Comparison of ENCODE assay signal across 8 mouse cellular contexts in genomic region chr6:87993790-87994571, GRCm38 (mm10). TPM values are rescaled to one million over a fixed set of nuclear protein-coding genes. Genes with fewer than 3 reads are reported as not detected.
A peak's percentile ranks its signal among the peaks of the same experiment; 100 is the strongest.
DNase-seq lines count a peak whose midpoint lies in the region; ATAC-seq and TF ChIP-seq lines count a peak whose summit lies in the region.

No protein-coding gene starts in this region.

- no peaks in the 10 kb centered on the region for H3K27me3 ChIP-seq in kidney, embryonic 14.5 days (ENCODE audit: control insufficient read depth, insufficient read depth, low read length)
- H3K27me3 ChIP-seq in midbrain, embryonic 12.5 days, result no peaks in the 10 kb centered on the region
- H3K27me3 ChIP-seq in testis, adult 2 months (ENCODE audit: control insufficient read depth, insufficient read depth, low read length), result no peaks in the 10 kb centered on the region

- H3K36me3 ChIP-seq in kidney, embryonic 14.5 days (ENCODE audit: control insufficient read depth, insufficient read depth, low read length), result peaks cover 8% of the 10 kb centered on the region; the same call in 1 of the 2 replicates
- H3K36me3 ChIP-seq in midbrain, embryonic 12.5 days, result peaks cover 4% of the 10 kb centered on the region; the same call in 1 of the 2 replicates
- peaks cover 3% of the 10 kb centered on the region; the same call in 1 of the 2 replicates for H3K36me3 ChIP-seq in testis, adult 2 months (ENCODE audit: control insufficient read depth, insufficient read depth, low read length)

- peak overlapping the region; percentile 43 for H3K4me2 ChIP-seq in kidney, embryonic 14.5 days (replicated peaks; ENCODE audit: low read depth, low read length)
- peak overlapping the region; percentile 56 for H3K4me2 ChIP-seq in midbrain, embryonic 12.5 days (replicated peaks)

- TF ChIP-seq POLR2A in testis, adult 2 months (IDR thresholded peaks at IDR 0.05; ENCODE audit: control insufficient read depth, low read depth, low read length), result peak; percentile 94

- DNase-seq in kidney, adult 9 months, result no peak
- peak; percentile 56 for DNase-seq in c-Kit-positive CD71-positive TER-119-negative erythroid progenitor cells, embryonic 14.5 days (ENCODE audit: low read depth)
- peak; percentile 42 to 67 for DNase-seq in frontal cortex, adult 2 months (ENCODE audit: extremely low spot score in 1 of 2, low spot score in 1 of 2)
- DNase-seq in left cerebral cortex, adult 2 months (ENCODE audit: extremely low spot score in 1 of 2, low spot score in 2 of 2), result peak; percentile 50 to 58
- no peak for DNase-seq in urinary bladder, postnatal 4 days (ENCODE audit: low spot score in 2 of 2)

- H3K4me3 ChIP-seq in kidney, embryonic 14.5 days (ENCODE audit: low read length), result peak overlapping the region; percentile 26
- H3K4me3 ChIP-seq in left cerebral cortex, adult 2 months, result peak overlapping the region; percentile 26; the same call in 1 of the 2 replicates
- H3K4me3 ChIP-seq in midbrain, embryonic 12.5 days, result peak overlapping the region; percentile 27
- peak overlapping the region; percentile 99 for H3K4me3 ChIP-seq in testis, adult 2 months (ENCODE audit: control insufficient read depth, low read depth, low read length)

- TF ChIP-seq CTCF in left cerebral cortex, adult 2 months (IDR thresholded peaks at IDR 0.05), result no peak
- TF ChIP-seq CTCF in testis, adult 2 months (IDR thresholded peaks at IDR 0.05; ENCODE audit: control insufficient read depth, insufficient read depth, insufficient replicate concordance, low read depth, low read length), result no peak

- peaks cover 9% of the 10 kb centered on the region; the same call in 1 of the 2 replicates for H3K4me1 ChIP-seq in kidney, embryonic 14.5 days (ENCODE audit: control insufficient read depth, insufficient read depth, low read length)
- peaks cover 32% of the 10 kb centered on the region for H3K4me1 ChIP-seq in midbrain, embryonic 12.5 days
- H3K4me1 ChIP-seq in testis, adult 2 months (ENCODE audit: control insufficient read depth, insufficient read depth, low read length), result peaks cover 30% of the 10 kb centered on the region

- WGBS in kidney, embryonic 14.5 days, result 5% methylated on average over 18 of the region's 18 CpGs
- 6% methylated on average over 18 of the region's 18 CpGs for WGBS in midbrain, embryonic 12.5 days

- no peak overlapping the region for H3K27ac ChIP-seq in kidney, embryonic 14.5 days (ENCODE audit: low read depth, low read length)
- peak overlapping the region; percentile 75 for H3K27ac ChIP-seq in left cerebral cortex, adult 2 months
- H3K27ac ChIP-seq in midbrain, embryonic 12.5 days (replicated peaks), result peak overlapping the region; percentile 94
- H3K27ac ChIP-seq in testis, adult 2 months (ENCODE audit: control insufficient read depth, insufficient read depth, low read depth, low read length), result peak overlapping the region; percentile 100

- ATAC-seq in kidney, embryonic 14.5 days (ENCODE audit: low FRiP score, low TSS enrichment), result peak; percentile 86
- ATAC-seq in midbrain, embryonic 12.5 days (ENCODE audit: low FRiP score, low read depth), result peak; percentile 92

- intact Hi-C loops in left cerebral cortex, adult 2 months (cut with DNase I), result no loop called here

- peak overlapping the region; percentile 7; the same call in 1 of the 2 replicates for H3K9ac ChIP-seq in kidney, embryonic 14.5 days (ENCODE audit: low read depth, low read length)
- peak overlapping the region; percentile 46 for H3K9ac ChIP-seq in midbrain, embryonic 12.5 days (replicated peaks)

- no peaks in the 10 kb centered on the region for H3K9me3 ChIP-seq in kidney, embryonic 14.5 days (ENCODE audit: control insufficient read depth, low read length)
- no peaks in the 10 kb centered on the region for H3K9me3 ChIP-seq in midbrain, embryonic 12.5 days

RNA-seq across cellular contexts. Expression of gene H1fx, which starts 12.5 kb away (rescaled TPM):
- 38.2 and 45.8 TPM in 2 replicates for polyA plus RNA-seq in kidney, embryonic 14.5 days (2014; fragmentation: Nextera tagmentation; extraction: Ambion mirVana)
- 56.0 and 56.4 TPM in 2 replicates for polyA plus RNA-seq in frontal cortex, adult 2 months (2012; rRNA removed)
- 10 to 100 TPM; 56.4 to 66.3 TPM for total RNA-seq in left cerebral cortex, adult 2 months (2021)
- polyA plus RNA-seq in midbrain, embryonic 12.5 days (2016; fragmentation: Nextera tagmentation; extraction: Ambion mirVana), result 81.7 and 87.7 TPM in 2 replicates
- 68.7 and 101 TPM in 2 replicates for polyA plus RNA-seq in testis, adult 2 months (2012; rRNA removed)

RNA-seq across cellular contexts. Expression of gene Rab7, which starts 51.1 kb away (rescaled TPM):
- 151 and 222 TPM in 2 replicates for polyA plus RNA-seq in kidney, embryonic 14.5 days (2014; fragmentation: Nextera tagmentation; extraction: Ambion mirVana)
- polyA plus RNA-seq in frontal cortex, adult 2 months (2012; rRNA removed), result 388 and 392 TPM in 2 replicates
- total RNA-seq in left cerebral cortex, adult 2 months (2021), result 100 to 1,000 TPM; 314 to 317 TPM
- 209 and 214 TPM in 2 replicates for polyA plus RNA-seq in midbrain, embryonic 12.5 days (2016; fragmentation: Nextera tagmentation; extraction: Ambion mirVana)
- polyA plus RNA-seq in testis, adult 2 months (2012; rRNA removed), result 51.5 and 52.1 TPM in 2 replicates

Comparison
In these comparisons a context has a peak if more than half of its experiments do, and no peak if none do; other contexts are left out.
1. H3K4me3 ChIP-seq: peak in every context shown above with its lines; median percentile 99 in testis, adult 2 months; 27 in midbrain, embryonic 12.5 days; 26 in kidney, embryonic 14.5 days; 26 in left cerebral cortex, adult 2 months.
2. DNase-seq: peak in c-Kit-positive CD71-positive TER-119-negative erythroid progenitor cells, embryonic 14.5 days (single experiment), frontal cortex, adult 2 months (2 of 2) and left cerebral cortex, adult 2 months (2 of 2); none in kidney, adult 9 months (single experiment) and urinary bladder, postnatal 4 days (0 of 2).